Mouse (Mus musculus) kidney, postnatal 10 days (tissue): ENCODE results near the gene Gfi1b.

Experiments
- DNase-seq: peaks from one replicate; pipeline ENCODE4 v3.0.0; 2021; ENCODE audit warnings: mixed read lengths

The Gfi1b gene

DNA sequence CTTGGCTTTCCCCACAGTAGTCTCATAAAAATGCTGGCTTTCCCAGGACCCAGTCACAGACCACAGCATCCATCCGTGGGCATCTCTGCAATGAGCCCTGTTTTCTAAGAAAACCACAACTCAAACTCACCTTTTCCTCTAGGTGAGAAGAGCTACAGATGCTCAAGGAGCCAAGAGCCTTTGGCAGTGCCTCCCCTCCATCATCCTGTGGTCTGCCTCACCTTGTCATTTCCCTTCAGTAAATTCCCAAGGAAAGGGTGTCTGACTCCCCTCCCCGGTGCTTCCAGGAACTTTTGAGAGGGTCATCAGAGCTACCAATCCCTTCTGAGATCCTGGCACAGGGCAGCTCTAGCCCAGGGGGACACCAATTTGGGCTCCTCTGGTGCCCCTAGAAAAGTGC is 671 bp downstream of the Gfi1b start:
- DNase-seq = no peak

DNA sequence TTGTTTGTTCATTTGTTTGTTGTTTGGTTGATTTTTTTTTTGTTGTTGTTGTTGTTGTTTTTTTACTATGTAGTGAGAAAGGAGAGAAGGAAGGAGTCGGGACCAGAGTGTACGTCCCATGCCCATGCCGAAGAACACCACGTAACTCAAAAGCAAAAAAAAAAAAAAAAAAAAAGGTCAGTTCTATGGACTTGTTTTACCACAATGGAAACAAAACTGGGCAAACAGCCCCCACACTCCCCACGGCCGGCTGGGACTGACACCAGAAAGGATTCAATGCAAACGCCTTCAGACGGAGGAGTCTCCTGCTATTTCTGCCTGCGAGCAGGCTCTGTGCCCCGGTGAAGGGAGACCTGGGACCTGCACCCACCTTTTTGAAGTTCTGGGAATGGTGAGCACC is 1.3 kb downstream of the Gfi1b start:
- DNase-seq = no peak

DNA sequence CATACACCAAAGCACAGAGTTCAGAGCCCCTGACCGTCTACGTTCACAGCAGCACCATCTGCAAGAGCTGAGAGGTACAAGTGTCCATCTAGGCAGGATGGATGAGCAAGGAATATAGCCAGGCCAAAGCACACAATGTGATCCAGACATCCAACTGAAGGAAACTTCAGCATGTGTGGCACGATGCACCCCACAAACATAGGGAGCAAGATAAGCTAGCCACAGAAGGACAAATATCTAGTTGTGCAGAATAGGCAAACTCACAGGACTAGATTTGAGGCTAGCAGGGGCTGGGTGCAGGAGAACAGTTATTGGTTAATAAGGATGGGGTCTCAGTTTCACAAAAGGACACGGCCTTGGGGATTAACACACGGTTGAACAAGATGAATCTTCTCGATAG is 2.4 kb downstream of the Gfi1b start:
- DNase-seq = no peak

DNA sequence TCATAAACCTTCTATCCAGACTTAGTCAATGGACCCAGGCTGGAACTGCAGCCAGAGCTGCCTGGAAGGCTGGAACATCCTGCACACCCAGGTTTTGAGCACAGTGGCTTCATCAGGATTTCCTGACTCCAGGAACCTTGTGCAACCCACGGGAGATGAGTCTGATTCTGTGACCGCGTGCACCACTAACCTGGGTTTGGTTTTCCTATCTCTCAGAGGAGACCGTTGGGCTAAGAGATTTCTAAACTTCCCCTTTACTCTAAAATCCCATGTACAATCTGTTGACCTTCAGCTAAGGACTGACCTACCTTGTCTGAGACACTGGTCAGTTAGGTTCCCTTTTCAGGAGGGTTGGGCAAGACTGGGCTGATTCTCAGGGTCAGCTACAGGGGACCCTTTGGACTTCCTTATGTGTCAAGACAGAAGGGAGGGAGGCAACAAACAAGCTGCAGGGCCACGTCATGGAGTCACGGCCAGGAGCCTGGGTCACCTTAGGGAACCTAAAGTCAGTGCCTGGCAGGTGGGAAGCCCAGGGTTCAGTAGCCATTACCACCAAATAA is 2.9 kb downstream of the Gfi1b start:
- DNase-seq = no peak

DNA sequence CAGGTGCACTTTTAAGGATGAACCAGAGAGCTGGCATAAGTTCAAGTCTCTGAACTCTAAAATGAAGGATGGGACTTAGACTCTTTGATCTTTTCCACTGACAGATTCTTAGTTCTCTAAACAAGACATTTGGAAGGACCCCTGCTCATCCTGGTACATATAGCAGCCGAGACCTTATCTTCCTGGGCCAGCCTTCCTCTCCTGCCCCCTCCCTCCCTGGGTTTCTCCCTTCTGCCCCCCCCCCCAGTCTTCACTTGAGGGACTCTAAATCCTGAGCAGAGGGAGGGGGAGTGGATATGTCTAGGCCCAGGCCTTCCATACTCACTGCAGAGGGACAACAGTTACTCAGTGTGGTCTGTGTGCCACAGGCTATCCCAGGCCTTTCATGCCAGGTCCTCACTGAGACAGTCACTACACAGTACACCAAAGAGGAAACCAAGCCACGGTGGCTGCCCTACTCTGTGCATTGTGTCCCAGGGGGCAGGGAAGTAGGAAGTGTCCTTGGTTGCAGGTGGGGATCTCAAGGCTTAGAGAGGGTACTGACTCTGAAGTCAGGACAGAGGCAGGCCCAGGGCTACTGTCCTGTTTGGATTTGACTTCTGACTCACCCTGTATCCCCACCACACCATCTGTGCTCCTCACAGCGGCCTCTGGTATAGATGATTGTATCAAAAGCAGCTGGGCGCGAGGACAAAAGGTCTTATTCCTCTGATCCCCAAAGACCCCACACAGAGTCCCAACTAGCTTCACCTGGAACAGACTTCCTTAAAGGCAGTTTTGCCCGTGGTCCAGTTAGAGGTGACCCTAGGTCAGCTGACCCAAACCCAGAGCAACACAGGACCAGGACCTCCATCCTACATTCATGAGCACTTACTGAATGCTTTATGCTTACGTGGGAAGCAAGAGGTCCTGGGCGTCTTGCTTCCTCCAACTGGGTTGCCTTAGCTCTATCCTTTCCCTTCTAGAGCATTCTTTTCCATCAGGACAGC is 4.0 kb downstream of the Gfi1b start:
- no peak for DNase-seq

DNA sequence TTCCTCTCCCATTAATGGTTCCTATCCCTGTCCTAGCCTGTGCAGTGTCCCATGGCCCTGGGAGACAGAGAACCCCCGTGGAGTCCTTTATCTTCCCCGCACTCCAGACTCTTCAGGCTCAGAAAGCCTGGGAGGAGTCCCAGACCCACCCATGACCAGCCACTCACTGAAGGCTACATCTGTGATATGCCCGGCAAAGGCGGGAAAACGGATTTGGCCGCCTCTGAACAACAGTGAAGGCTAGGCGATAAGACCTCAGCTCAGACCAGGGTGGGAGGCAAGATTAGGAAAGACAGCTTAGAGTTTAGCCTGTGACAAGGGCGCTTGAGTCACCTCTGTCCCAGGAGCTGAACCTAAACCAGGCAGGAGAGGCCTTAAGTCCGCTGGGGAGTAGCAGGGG is 4.9 kb downstream of the Gfi1b start:
- no peak for DNase-seq

DNA sequence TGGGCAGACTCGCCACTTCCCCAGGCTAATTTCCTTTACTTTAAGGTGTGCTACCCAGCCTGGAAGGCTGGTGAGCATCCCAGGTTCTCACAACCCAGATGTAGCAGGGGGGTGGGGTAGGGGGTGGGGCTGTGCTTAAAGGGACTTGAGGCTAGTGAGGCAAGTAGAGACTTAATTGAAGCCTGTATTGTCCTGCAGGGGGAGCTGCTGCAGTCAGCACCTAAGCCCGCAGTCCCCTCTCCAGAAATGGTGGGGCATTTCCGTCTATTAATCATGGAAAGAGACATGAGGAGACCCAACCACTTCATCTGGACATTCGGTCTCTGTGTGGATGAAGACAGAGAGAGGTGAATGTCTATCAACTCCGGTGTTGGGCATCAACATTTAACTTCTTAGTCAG is 5.4 kb downstream of the Gfi1b start:
- no peak for DNase-seq

DNA sequence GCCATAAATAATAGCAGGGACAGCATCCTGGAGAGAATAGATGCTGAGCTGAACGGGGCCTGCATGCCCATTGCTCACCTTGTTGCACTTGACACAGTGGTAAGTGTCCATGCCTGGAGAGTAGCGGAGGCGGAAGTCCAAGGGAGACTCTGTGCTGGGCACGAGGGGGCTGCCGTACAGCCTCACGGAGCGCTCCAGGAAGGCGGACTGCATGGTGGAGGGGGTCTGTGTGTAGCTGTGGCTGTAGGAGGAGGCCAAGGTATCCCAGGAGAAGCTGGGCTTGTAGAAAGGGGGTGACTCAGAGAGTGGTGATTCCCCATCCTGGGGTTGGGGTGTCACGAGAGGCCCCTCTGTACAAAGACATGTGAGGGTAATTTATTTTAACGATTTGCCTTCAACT is 8.2 kb downstream of the Gfi1b start:
- no peak for DNase-seq

DNA sequence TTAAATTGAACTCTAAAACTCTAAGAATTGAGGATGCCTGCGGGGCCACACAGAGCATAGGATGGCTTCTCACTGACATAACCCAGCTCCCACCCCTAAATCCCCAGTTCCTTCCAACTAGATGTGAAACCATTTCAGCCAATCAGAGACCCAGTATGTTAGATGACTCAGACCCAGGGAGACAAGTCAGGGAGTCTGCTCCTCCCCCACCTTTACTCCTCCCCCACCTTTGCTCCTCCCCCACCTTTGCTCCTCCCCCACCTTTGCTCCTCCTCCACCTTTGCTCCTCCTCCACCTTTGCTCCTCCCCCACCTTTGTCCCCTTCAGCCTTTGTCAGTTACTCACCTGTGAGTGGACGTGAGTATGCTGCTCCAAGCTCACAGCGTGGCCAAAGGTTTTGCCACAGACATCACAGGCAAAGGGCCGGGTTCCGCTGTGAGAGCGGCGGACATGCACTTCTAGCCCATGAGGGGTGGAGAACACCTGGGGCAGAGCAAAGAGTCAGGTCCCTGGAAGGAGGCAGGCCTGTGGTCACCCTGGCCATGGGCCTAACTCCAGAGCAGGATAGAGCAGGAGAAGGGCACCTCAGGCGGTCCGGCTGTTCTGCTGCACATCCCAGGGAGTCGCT is 9.2 kb downstream of the Gfi1b start:
- DNase-seq = no peak

DNA sequence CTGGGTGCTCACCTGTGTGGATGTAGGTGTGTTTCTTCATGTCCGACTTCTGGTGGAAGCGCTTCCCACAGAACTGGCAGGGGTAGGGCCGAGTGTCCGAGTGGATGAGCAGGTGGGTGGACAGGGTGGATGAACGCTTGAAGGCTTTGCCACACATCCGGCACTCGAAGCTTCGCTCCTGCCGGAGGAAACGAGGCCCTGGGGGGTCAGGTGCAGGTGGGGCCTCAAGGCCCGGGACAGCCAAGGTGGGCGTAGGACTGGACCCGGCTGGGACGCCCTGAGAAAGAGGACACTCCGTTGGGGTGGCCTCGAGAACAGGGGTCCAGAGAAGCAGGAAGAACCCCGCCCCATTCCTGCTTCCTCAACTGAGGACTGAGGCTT is 10.4 kb downstream of the Gfi1b start:
- no peak for DNase-seq

DNA sequence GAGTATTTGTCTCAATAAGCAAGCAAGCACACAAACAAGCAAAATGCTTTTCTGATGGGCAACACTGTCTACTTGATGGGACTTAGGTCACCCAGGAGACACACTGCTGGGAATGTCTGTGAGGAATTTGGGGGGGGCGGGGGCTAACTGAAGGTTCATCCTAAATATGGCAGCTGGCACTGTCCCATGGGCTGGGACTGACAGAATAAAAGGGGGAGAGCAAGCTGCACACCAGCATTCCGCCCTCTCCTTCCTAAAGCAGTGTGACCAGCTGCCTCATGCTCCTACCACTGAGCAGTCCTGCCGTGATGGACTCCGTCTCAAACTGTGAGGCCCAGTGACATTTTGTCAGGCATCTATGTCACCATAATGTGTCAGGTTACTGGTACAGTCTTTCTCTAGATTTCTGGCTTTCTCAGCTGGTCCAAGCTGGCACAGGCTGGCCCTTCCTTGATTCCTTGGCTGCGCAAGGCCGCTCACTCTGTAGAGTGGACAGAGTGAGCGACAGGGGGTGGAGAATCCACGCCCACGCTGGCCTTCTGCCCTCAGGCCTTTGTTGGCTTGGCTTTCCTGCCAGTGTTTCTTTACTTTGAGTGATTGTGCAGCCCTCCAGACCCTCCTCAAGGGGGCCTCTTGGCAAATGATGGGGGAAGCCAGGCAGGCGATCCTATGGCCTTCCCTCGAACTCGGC is 10.9 kb downstream of the Gfi1b start:
- no peak for DNase-seq

DNA sequence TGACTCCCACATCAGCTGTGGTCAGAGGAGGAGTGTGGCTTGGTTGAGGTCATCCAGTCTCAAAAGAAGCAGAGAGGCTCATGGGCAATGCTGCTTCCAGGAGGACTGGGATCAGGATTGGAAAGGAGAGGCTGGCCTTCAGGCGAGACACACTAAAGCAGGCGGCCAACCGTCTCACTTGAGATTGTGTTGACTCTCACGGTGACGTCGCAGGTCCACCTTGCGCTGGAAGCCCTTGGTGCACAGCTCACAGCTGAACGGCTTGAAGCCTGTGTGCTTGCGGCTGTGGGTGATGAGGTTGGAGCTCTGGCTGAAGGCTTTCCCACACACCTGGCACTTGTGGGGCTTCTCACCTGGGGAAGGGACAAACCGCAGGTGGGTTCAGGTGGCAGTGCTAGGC is 11.9 kb downstream of the Gfi1b start:
- DNase-seq = no peak

DNA sequence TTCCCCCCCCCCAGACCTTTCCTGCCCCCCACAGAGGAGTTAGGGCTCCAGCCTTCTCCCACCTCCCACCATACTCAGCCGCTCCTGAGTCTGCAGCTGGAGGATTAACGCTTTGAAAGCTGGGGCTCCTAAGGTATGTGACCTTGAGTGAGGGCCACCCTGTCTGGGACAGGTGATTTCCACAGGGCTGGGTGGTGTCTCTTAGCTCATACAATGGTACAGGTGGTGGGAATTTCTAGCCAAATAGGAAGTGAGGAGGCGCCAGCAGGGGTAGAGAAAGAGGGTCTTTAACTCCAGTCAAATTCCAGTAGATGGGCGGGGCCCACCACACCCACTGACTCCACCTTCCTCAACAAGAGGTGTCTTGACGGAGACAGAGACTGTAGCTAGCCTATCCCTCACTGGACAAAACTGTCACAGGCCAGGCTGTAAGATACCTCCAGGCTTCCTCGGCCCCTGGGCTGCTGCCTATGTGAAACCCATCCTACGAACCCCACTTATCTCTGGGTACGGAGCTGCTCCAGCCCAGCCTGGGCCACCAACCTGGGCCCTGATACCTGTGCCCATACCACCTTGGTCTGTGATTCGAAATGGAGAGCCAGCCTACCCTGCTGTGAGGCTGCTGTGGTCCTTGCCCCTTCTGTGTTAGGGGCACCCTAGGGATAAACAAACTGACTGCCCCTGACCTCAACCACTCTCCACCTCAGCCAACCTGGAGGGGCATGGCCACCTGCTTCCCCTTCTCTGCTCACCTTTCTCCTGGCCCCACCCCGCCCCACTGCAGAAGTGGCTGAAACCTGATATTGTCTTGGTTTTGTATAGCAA is 14.2 kb downstream of the Gfi1b start:
- no peak for DNase-seq

DNA sequence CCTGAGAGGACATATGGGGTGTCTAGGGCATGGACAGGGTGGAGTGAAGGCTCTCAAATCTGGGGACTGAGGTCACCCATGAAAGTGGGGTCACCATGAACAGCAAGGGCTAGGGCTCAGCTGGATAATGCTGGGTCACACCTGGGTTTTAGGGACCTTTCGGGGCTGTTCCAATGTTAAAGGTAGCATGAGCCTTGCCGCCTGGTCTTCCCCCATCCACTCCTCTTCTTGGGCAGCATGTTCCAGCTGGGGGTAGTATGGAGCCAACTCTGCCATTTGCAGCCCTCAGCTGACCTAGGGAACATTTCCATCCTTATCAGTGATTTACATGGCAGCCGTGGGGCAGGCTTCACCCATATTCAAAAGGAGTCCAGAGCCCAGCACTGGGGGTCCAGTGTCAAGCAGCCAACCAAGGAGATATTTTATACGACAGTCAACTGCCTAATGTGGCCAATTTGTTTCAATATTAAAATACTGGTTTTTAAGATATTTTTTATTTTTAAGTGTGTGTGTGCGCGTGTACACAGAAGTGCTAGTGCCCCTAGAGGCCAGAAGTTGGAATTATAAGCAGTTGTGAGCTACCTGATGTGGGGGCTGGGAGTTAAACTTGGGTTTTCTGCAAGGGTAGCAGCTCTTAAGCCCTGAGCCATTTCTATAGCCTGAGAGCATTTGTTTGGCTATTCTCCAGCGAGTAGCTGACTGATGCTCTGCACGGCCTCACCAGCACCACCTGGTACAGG is 15.0 kb downstream of the Gfi1b start:
- no peak for DNase-seq

DNA sequence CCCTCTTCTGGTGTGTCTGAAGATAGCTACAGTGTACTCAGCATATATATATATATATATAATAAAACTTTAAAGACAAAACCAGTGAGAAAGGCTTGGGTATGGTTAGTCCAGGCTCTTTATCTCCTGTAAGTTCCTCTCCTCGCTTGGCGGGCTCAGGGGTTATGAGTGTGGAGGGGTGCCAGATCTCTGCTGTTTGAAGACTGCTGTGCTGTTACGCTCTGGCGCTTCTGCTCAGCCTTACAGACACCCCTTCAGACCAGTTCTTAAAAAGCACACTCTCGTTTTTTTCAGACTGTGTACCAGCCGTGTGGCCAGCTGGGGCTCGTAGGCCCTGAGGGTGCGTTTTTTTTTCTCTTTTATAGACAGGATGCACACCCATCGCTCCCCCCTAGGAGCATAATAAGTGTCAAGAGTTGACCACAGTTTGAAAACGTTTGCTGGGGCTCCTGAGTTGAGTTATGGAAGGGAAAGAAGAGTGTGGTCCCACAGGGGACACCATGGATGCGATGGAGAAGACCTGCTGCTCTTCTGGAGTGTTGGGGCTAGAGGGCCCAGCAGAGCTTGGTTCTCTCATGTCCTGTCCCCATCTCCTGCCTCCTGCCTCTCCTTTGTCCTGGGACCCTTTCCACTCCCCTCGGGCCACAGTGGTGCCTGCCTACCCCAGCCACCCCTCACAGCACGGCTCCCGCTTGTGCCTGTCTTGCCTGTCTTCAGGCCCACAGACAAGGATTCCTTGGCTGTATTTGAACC is 15.8 kb downstream of the Gfi1b start:
- no peak for DNase-seq

DNA sequence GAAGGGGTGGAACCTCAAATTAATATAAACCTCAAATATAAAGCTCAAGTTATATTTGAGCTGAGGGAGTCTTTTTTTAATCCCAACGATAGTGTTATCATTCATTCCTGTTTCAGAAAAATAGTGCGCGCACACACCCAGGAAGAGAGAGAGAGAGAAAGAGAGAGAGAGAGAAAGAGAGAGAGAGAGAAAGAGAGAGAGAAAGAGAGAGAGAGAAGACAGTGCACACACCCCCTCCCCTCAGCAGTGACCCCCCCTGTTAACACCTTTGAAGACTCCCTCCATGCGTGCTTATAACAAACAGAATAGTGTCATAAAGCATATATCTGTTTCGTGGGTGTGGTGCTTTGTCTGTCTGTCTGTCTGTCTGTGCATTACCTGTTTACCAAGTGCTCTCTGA is 18.2 kb downstream of the Gfi1b start:
- no peak for DNase-seq

DNA sequence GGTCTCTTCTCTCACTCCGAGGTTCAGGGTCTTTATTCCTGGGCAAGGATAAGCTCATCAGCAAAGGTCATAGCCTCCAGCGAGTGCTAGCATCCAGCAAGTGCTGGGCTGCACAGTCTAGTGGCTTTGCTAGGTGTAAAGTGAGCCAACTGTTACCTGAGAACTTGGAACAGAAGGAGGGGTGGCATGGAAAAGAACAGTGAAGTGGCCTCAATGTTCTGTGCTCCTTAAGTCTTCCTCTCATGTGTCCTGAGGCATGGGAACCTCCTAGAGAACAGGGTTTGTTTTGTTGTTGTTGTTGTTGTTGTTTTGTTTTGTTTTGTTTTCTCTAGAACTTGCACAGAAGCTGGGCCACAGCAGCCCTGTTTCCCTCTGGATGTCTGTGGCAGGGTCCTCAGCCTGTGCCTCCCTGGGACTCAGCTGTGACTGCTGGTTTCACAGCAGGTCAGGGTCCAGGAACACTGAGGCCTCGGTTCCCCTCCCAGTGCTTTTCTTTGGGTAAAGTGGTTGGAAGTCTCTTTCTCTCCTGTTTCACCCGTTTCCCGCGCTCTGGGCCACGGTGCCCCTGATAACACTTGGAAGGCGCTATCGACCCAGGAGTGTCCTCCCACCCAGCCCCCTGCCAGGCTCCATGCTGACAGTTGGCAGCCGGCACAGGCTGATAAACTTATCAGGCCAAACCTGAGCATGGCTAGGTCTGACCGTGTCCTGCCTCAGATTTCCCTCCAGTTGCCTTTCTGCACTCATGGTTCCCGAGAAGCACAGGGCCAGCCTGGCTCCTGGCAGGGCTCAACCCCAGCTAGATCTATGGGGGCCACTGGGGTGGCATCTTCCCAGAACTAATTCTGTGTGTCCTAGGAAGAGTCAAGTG is 19.8 kb downstream of the Gfi1b start:
- DNase-seq = no peak

DNA sequence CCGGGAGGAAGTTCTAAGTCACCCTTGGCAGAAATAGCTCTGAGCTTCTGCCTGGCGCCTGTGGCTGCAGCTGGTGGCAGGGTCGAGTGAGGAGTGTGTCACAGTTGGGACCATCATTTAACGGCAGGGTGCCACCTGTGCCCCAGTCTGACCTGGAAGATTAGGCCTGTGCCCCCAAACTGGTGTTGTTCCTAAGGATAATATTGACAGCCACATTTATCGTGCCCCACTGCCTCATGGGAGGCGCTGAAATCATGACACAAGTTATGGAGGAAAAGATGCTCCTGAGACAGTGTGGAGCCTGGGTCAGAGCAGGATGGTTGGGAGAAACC is 22.2 kb downstream of the Gfi1b start:
- no peak for DNase-seq

DNA sequence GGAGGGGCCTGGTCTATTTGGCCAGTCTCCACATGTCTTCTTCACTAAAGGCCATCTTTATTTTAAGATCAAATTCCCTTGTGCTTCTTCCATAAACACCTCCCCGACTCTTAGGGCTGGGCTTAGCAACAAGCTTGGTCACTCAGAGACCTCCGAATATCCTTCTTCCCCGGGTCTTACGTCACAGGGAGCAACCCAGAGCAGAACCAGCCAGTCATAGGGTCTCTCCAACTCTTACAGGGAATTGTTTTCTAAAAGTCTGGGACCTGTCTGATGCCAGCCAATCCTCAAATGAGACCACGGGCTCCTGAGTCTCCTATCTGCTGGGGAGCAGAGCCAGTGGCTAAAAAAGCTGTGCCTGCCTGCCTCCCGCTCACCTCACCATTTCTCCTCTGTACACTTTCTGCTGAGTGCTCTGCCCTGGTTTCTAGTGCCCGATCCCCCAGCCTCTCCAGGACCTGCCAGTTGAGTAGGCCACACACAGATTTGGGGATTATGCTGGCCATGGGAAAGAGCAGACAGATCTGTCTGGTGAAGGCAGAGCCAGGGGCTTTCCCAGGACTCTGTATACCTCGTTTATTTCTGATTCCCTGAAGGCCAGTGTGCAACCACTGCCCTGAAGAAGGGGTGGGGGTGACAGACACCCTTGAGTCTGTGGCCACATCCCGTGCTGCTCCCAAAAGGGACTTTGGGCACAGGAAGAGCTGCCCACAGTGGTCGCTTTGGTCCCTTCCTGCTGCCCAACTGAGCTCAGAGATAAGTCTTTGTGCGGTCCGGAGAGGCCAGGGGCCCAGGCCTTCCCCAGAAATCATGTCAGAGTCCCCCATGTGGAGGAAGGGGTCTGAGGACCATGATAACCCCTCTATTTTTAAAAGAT is 22.9 kb downstream of the Gfi1b start:
- DNase-seq = no peak
